Mouse (Mus musculus) kidney, postnatal 10 days (tissue): ENCODE results near the gene Hist3h2ba.
"Not testable (repeated sequence)": the region's sequence is repeated elsewhere in the genome, so short reads cannot be mapped to it uniquely, and the experiment has no call there.

Source experiments
- DNase-seq: peaks from one replicate; pipeline ENCODE4 v3.0.0; 2021; ENCODE audit warnings: mixed read lengths

Gene Hist3h2ba

GRCm38 (mm10) chr11:58939088-58939439 lies 9.7 kb upstream of the Hist3h2ba start:
- DNase-seq, result no peak

GRCm38 (mm10) chr11:58944136-58944535 lies 4.6 kb upstream of the Hist3h2ba start:
- no peak for DNase-seq

GRCm38 (mm10) chr11:58947306-58947705 lies 1.4 kb upstream of the Hist3h2ba start:
- no peak for DNase-seq

DNA sequence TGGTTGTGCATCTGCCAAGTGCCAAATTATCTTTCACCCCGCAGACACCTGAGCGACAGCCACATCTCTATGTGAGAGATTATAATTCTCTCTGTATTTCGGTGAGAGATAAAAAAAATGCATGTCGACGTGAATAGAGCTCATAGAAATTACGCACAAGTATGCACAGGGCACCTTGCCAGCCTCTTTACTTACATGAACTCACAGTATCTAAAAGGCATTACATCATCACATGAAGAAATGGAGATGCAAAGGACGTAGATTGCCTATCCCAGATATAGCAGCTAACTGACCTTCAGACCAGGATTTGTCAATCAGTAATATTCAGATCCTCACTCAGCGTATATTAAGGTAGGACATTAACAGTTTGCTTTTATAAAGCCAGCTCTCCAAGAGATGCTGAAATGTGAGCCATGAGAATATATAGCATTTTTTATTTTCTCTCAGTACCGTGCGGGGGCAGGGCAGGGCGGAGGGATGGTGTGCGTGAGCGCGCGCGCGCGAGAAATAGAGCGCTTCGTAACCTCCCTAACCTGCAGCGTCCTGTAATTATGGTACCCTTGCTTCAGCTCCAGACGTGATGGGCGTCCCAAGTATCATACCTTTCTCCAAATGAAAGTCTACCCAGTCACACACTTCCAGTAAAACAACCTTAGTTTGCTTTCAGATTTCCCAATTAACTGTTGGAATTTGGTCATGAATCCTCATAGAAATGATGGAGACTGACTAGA lies 757 bp upstream of the Hist3h2ba start:
- no peak for DNase-seq

GRCm38 (mm10) chr11:58949480-58950431 lies 1.0 kb downstream of the Hist3h2ba start:
- DNase-seq, result no peak

DNA sequence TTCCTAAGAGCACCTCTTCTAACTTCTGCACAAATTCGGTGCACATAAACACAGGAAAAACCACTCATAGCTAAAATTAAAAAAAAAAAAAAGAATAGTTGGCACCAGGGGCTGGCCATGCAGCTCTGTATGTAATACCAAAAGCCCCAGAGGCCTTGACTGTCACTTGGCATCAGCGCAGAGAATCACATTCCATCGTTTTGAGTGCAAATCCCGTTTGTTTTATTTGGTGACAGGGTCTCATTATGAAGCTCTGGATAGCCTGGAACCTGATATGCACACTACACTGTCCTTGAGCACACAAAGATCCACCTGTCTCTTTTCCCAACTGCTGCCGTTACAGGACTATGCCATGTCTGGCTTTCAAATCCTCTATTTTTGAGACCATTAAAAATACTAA lies 2.5 kb downstream of the Hist3h2ba start:
- DNase-seq, result no peak

- peak; percentile 46 for DNase-seq
Measured at GRCm38 (mm10) chr11:58953351-58954169, 4.8 kb downstream of the Hist3h2ba start.

DNA sequence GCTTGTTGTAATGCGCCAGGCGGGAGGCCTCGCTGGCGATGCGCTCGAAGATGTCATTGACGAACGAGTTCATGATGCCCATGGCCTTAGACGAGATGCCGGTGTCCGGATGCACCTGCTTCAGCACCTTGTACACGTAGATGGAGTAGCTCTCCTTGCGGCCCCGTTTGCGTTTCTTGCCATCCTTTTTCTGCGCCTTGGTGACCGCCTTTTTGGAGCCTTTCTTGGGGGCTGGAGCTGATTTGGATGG lies 5.4 kb downstream of the Hist3h2ba start:
- not testable (repeated sequence) for DNase-seq

DNA sequence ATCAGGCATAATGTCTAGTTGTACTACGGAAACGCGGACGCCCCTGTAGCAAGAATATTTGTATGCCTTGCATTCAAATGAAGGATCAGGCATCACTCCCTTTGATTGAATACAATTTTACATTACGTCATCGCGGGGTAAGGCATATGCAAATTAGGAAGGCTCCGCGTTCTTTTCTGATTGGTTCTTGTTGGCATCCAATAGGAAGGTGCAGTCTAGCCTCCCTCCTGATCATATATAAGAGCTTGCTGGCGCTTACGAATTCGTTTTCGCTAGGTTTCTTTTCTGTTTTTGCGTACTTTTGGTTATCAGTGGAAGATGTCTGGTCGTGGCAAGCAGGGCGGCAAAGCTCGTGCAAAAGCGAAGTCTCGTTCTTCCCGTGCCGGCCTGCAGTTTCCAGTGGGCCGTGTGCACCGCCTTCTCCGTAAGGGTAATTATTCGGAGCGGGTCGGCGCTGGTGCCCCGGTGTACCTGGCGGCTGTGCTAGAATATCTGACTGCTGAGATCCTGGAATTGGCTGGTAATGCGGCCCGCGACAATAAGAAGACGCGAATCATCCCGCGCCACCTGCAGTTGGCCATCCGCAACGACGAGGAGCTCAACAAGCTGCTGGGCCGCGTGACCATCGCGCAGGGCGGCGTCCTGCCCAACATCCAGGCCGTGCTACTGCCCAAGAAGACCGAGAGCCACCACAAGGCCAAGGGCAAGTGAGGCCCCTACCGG lies 5.9 kb downstream of the Hist3h2ba start, which contains the start of the genes Hist3h2a and Trim17:
TSS of gene Hist3h2a (plus strand) at position 266 of the 723 bp plus-strand sequence.
TSS of gene Trim17 (plus strand) at position 266 of the 723 bp plus-strand sequence.
- peak; percentile 90 for DNase-seq

GRCm38 (mm10) chr11:58955143-58955867 lies 6.6 kb downstream of the Hist3h2ba start:
- peak; percentile 56 for DNase-seq

DNA sequence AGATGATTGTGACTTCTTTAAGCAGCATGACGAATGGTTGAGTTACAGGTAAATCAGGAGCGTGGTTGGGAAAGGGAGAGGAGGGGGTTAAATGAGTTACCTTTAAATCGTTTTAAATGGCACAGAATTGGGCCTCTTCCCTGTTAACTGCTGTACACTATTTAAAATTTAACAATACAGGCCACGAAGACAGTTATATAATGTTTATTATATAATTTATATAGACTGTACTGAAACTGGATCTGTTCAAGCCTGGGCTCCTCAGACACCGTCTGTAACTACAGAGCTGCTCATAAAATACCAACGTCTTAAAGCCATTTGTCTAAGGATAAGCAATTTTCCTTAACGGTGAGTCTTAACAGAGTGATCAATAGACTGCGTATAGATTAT lies 7.1 kb downstream of the Hist3h2ba start:
- no peak for DNase-seq

- no peak for DNase-seq
Measured at GRCm38 (mm10) chr11:58957226-58957914, 8.7 kb downstream of the Hist3h2ba start.

- DNase-seq, result no peak
Measured at GRCm38 (mm10) chr11:58958536-58958935, 9.8 kb downstream of the Hist3h2ba start.

DNA sequence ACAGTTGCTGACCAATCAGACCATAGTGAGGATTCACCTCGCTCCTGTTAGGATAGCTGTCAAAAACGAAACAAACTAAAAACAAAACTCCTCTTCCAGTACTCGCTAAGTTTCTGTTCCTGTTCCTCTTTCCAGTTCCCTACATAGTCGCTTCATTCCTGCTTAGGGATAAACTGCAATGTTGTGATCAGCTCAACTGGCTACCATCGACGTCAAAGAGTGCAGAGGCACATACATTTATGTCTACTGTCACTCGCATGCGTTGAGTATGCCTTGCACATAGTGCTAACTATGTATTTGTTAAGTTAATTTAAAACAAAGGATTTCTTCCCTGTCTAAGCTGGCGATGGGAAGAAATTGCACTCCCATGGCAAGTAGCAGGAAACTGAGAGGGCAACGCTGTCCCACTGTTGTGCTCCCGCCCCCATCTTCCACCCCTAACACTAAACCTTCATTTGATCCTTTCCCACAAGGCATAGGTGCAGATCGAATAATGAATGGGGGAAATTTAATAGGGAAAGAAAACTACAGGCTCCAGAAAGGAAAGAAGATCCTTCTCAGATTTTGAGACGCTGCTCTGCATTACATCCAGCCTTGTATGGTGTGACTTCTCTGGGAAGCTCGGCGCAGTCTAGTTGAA lies 10.6 kb downstream of the Hist3h2ba start:
- DNase-seq, result no peak

GRCm38 (mm10) chr11:58959921-58960465 lies 11.3 kb downstream of the Hist3h2ba start:
- peak; percentile 84 for DNase-seq

GRCm38 (mm10) chr11:58961364-58962177 lies 12.9 kb downstream of the Hist3h2ba start:
- no peak for DNase-seq

DNA sequence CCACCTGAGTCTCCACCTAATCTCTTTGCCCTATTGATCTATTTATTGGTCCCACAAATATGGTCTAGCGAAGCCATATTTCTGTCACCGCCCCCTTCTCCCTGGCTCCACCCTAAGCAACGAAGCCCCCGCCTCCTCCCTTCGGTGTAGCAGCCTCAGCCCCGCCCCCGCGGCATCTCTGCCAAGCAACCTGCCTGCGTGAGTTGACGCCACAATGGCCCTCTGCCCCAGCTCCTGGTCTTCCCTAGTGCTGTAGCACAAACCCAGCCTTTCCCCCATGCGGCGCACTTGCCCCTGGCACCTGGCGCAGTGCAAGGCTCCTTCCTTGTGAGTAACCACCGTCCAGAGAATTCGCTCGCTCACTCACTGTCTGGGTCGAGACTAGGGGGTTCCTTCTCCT lies 14.8 kb downstream of the Hist3h2ba start:
- DNase-seq, result peak; percentile 60

- no peak for DNase-seq
Measured at GRCm38 (mm10) chr11:58964216-58964615, 15.5 kb downstream of the Hist3h2ba start.

DNA sequence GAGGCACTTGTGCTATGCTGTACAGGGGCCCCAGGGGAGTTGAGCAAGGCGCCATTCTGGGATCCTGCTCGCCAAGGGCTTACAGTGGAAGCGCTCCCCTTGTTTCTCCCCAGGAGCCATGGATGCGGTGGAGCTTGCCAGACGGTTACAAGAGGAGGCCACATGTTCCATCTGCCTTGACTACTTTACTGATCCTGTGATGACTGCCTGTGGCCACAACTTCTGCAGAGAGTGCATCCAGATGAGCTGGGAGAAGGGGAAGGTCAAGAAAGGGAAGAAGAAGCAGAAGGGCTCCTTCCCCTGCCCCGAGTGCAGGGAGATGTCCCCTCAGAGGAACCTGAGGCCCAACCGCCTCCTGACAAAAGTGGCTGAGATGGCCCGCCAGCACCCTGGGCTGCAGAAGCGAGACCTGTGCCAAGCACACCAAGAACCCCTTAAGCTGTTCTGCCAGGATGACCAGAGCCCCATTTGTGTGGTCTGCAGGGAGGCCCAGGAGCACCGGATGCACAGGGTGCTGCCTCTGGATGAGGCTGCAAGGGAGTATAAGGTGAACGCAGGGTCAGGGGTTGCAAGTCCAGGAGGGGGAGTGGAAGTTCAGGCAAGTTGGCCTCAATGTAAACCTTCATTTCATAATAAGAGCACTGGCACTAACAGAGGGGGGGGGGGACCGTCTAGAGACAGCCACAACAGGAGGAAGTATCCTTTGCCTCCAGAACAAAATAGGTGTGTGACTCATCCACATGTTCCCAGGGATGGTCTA lies 16.5 kb downstream of the Hist3h2ba start:
- no peak for DNase-seq
